Mouse (Mus musculus): ENCODE results near the gene Gcnt2. TPM values are rescaled to one million over a fixed set of nuclear protein-coding genes. Genes with fewer than 3 reads are reported as not detected.
A peak's percentile ranks its signal among the peaks of the same experiment; 100 is the strongest.
"Not testable (repeated sequence)": the region's sequence is repeated elsewhere in the genome, so short reads cannot be mapped to it uniquely, and the experiment has no call there.

The Gcnt2 gene
- polyA plus RNA-seq, 1 experiment from 2014 or later, result 3.9 TPM

- H3K9ac ChIP-seq, result no peak overlapping the region
- H3K4me3 ChIP-seq, result no peak overlapping the region
- no peak overlapping the region for H3K4me2 ChIP-seq
- peaks cover 9% of the 10 kb centered on the region for H3K4me1 ChIP-seq (replicated peaks)
- H3K27me3 ChIP-seq (replicated peaks), result no peaks in the 10 kb centered on the region
- H3K27ac ChIP-seq (ENCODE audit: poor library complexity, severe bottlenecking), result no peak overlapping the region
- no peak for ATAC-seq (ENCODE audit: insufficient number of reproducible peaks, low FRiP score)
- no peaks in the 10 kb centered on the region for H3K36me3 ChIP-seq
- 29% methylated on average over 5 of the region's 5 CpGs for WGBS
- no peaks in the 10 kb centered on the region for H3K9me3 ChIP-seq (replicated peaks)
These were observed 14.5 kb downstream of the Gcnt2 start for GRCm38 (mm10) chr13:40874021-40874420.

GRCm38 (mm10) chr13:40875415-40875814 is 15.9 kb downstream of the Gcnt2 start:
- Histone ChIP-seq H3K9ac (no peak overlapping the region), H3K36me3 (no peaks in the 10 kb centered on the region), H3K27ac (ENCODE audit: poor library complexity, severe bottlenecking) (no peak overlapping the region), H3K9me3 (replicated peaks) (no peaks in the 10 kb centered on the region), H3K4me3 (no peak overlapping the region), H3K4me2 (no peak overlapping the region), H3K4me1 (replicated peaks) (peaks cover 5% of the 10 kb centered on the region), H3K27me3 (replicated peaks) (no peaks in the 10 kb centered on the region)
- WGBS, result 59% methylated on average over 5 of the region's 5 CpGs
- no peak for ATAC-seq (ENCODE audit: insufficient number of reproducible peaks, low FRiP score)

- Histone ChIP-seq H3K36me3 (no peaks in the 10 kb centered on the region), H3K27ac (ENCODE audit: poor library complexity, severe bottlenecking) (no peak overlapping the region), H3K4me1 (replicated peaks) (peaks cover 5% of the 10 kb centered on the region), H3K4me2 (no peak overlapping the region), H3K27me3 (replicated peaks) (no peaks in the 10 kb centered on the region), H3K4me3 (no peak overlapping the region), H3K9me3 (replicated peaks) (no peaks in the 10 kb centered on the region), H3K9ac (no peak overlapping the region)
- 76% methylated on average over 4 of the region's 4 CpGs for WGBS
- no peak for ATAC-seq (ENCODE audit: insufficient number of reproducible peaks, low FRiP score)
These were observed 18.0 kb downstream of the Gcnt2 start for GRCm38 (mm10) chr13:40877589-40877988.

GRCm38 (mm10) chr13:40880557-40880956 is 21.0 kb downstream of the Gcnt2 start:
- H3K4me2 ChIP-seq, result no peak overlapping the region
- no peak overlapping the region for H3K9ac ChIP-seq
- H3K4me1 ChIP-seq (replicated peaks), result no peaks in the 10 kb centered on the region
- 75% methylated on average over 8 of the region's 8 CpGs for WGBS
- H3K9me3 ChIP-seq (replicated peaks), result no peaks in the 10 kb centered on the region
- no peak overlapping the region for H3K4me3 ChIP-seq
- no peaks in the 10 kb centered on the region for H3K36me3 ChIP-seq
- no peak for ATAC-seq (ENCODE audit: insufficient number of reproducible peaks, low FRiP score)
- no peaks in the 10 kb centered on the region for H3K27me3 ChIP-seq (replicated peaks)
- H3K27ac ChIP-seq (ENCODE audit: poor library complexity, severe bottlenecking), result no peak overlapping the region

GRCm38 (mm10) chr13:40882606-40883005 is 23.1 kb downstream of the Gcnt2 start:
- Histone ChIP-seq H3K27ac (ENCODE audit: poor library complexity, severe bottlenecking) (no peak overlapping the region), H3K9me3 (replicated peaks) (no peaks in the 10 kb centered on the region), H3K4me3 (no peak overlapping the region), H3K27me3 (replicated peaks) (no peaks in the 10 kb centered on the region), H3K36me3 (no peaks in the 10 kb centered on the region), H3K4me1 (replicated peaks) (peaks cover 7% of the 10 kb centered on the region), H3K9ac (no peak overlapping the region), H3K4me2 (no peak overlapping the region)
- no peak for ATAC-seq (ENCODE audit: insufficient number of reproducible peaks, low FRiP score)
- WGBS, result 73% methylated on average over 5 of the region's 5 CpGs

- ATAC-seq (ENCODE audit: insufficient number of reproducible peaks, low FRiP score), result no peak
- no peaks in the 10 kb centered on the region for H3K9me3 ChIP-seq (replicated peaks)
- 86% methylated on average over 9 of the region's 9 CpGs for WGBS
These were observed 24.3 kb downstream of the Gcnt2 start for GRCm38 (mm10) chr13:40883903-40884302.

GRCm38 (mm10) chr13:40884878-40885277 is 25.3 kb downstream of the Gcnt2 start:
- no peaks in the 10 kb centered on the region for H3K27me3 ChIP-seq (replicated peaks)
- H3K4me2 ChIP-seq, result no peak overlapping the region
- 70% methylated on average over 5 of the region's 5 CpGs for WGBS
- H3K4me1 ChIP-seq (replicated peaks), result peaks cover 17% of the 10 kb centered on the region
- ATAC-seq (ENCODE audit: insufficient number of reproducible peaks, low FRiP score), result no peak
- no peaks in the 10 kb centered on the region for H3K9me3 ChIP-seq (replicated peaks)
- H3K27ac ChIP-seq (ENCODE audit: poor library complexity, severe bottlenecking), result no peak overlapping the region
- no peak overlapping the region for H3K4me3 ChIP-seq
- H3K9ac ChIP-seq, result no peak overlapping the region
- no peaks in the 10 kb centered on the region for H3K36me3 ChIP-seq

More at GRCm38 (mm10) chr13:40883903-40884302, 24.3 kb downstream of the Gcnt2 start:
- no peaks in the 10 kb centered on the region for H3K27me3 ChIP-seq (replicated peaks)
- no peaks in the 10 kb centered on the region for H3K36me3 ChIP-seq
- no peak overlapping the region for H3K27ac ChIP-seq (ENCODE audit: poor library complexity, severe bottlenecking)
- H3K9ac ChIP-seq, result no peak overlapping the region
- no peak overlapping the region for H3K4me2 ChIP-seq
- H3K4me3 ChIP-seq, result no peak overlapping the region
- peaks cover 15% of the 10 kb centered on the region for H3K4me1 ChIP-seq (replicated peaks)

- H3K4me2 ChIP-seq, result peak overlapping the region; percentile 80
- no peak overlapping the region for H3K27ac ChIP-seq (ENCODE audit: poor library complexity, severe bottlenecking)
- ATAC-seq (ENCODE audit: insufficient number of reproducible peaks, low FRiP score), result no peak
- H3K27me3 ChIP-seq (replicated peaks), result no peaks in the 10 kb centered on the region
- peak overlapping the region; percentile 65 for H3K9ac ChIP-seq
- peaks cover 17% of the 10 kb centered on the region for H3K4me1 ChIP-seq (replicated peaks)
- H3K9me3 ChIP-seq (replicated peaks), result no peaks in the 10 kb centered on the region
- 38% methylated on average over 10 of the region's 10 CpGs for WGBS
- no peaks in the 10 kb centered on the region for H3K36me3 ChIP-seq
- peak overlapping the region; percentile 46; the same call in 1 of the 2 replicates for H3K4me3 ChIP-seq
These were observed 26.5 kb downstream of the Gcnt2 start for GRCm38 (mm10) chr13:40885935-40886642.

- H3K36me3 ChIP-seq, result no peaks in the 10 kb centered on the region
- under 1% methylated on average over 22 of the region's 22 CpGs for WGBS
- H3K4me3 ChIP-seq, result peak overlapping the region; percentile 46
- no peak overlapping the region for H3K27ac ChIP-seq (ENCODE audit: poor library complexity, severe bottlenecking)
- peak overlapping the region; percentile 65 for H3K9ac ChIP-seq
- H3K27me3 ChIP-seq (replicated peaks), result no peaks in the 10 kb centered on the region
- no peak for ATAC-seq (ENCODE audit: insufficient number of reproducible peaks, low FRiP score)
- no peaks in the 10 kb centered on the region for H3K9me3 ChIP-seq (replicated peaks)
- peaks cover 19% of the 10 kb centered on the region for H3K4me1 ChIP-seq (replicated peaks)
- peak overlapping the region; percentile 80 for H3K4me2 ChIP-seq
These were observed 27.3 kb downstream of the Gcnt2 start for GRCm38 (mm10) chr13:40886643-40887381.

GRCm38 (mm10) chr13:40890595-40890994 is 31.0 kb downstream of the Gcnt2 start:
- no peak for ATAC-seq (ENCODE audit: insufficient number of reproducible peaks, low FRiP score)
- 73% methylated on average over 5 of the region's 5 CpGs for WGBS

GRCm38 (mm10) chr13:40891369-40891768 is 31.8 kb downstream of the Gcnt2 start:
- not testable (repeated sequence) for H3K4me3 ChIP-seq; ATAC-seq (ENCODE audit: insufficient number of reproducible peaks, low FRiP score); H3K27ac ChIP-seq (ENCODE audit: poor library complexity, severe bottlenecking); H3K9ac ChIP-seq; H3K27me3 ChIP-seq (replicated peaks); H3K4me2 ChIP-seq; H3K36me3 ChIP-seq; H3K9me3 ChIP-seq (replicated peaks)
- peaks cover 37% of the 10 kb centered on the region for H3K4me1 ChIP-seq (replicated peaks)
- 89% methylated on average over 1 of the region's 1 CpGs for WGBS

More at GRCm38 (mm10) chr13:40890595-40890994, 31.0 kb downstream of the Gcnt2 start:
- Histone ChIP-seq H3K9ac (no peak overlapping the region), H3K9me3 (replicated peaks) (no peaks in the 10 kb centered on the region), H3K4me2 (no peak overlapping the region), H3K27ac (ENCODE audit: poor library complexity, severe bottlenecking) (no peak overlapping the region), H3K36me3 (no peaks in the 10 kb centered on the region), H3K27me3 (replicated peaks) (no peaks in the 10 kb centered on the region), H3K4me3 (no peak overlapping the region), H3K4me1 (replicated peaks) (peaks cover 40% of the 10 kb centered on the region)

Data from heart, embryonic 12.5 days (tissue).